Mouse (Mus musculus): ENCODE results near the gene Hspb6. TPM values are rescaled to one million over a fixed set of nuclear protein-coding genes. Genes with fewer than 3 reads are reported as not detected.

Gene Hspb6
- polyA plus RNA-seq, 1 experiment = 14.6 TPM

DNA sequence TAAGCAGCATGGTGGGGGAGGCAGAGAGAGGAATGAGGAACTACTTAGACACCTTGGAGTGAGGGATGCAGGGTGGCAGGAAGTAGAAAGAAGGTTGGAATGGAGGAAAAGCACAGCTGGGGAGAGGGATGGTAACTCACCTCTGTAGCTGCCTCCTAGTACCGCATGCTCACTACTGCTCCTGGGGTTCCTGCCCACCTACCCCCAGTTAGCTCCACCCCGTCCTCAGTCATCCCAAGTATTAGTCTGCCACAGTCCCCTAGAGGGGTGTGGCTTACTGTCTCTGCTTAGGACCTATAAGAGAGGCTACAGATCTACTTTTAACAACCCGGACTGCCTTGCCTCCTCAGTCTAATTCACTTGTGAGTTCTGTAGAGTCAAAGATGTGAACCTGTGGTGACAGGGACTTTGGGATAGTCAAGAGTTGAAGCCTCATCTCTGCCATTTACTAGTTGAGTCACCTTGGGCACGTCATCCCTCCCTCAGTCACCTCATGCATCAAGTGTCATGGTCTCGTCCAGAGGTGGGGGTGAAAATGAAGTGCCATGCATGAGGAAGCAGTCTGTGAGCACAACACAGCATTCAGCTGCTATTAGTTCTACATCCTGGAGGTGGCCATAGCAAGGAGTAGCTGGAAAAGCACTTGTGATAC is 40.9 kb downstream of the Hspb6 start:
- Histone ChIP-seq H3K4me1 (ENCODE audit: control insufficient read depth, insufficient read depth, low read length) (peaks cover 39% of the 10 kb centered on the region), H3K27ac (ENCODE audit: insufficient read depth, low read depth, low read length) (peak overlapping the region; percentile 30), H3K4me3 (ENCODE audit: insufficient read depth, low read length) (no peak overlapping the region)
- TF ChIP-seq CTCF (IDR thresholded peaks at IDR 0.05; ENCODE audit: low read depth, low read length) (no peak), POLR2A (IDR thresholded peaks at IDR 0.05; ENCODE audit: borderline replicate concordance, low read depth, low read length) (no peak)

DNA sequence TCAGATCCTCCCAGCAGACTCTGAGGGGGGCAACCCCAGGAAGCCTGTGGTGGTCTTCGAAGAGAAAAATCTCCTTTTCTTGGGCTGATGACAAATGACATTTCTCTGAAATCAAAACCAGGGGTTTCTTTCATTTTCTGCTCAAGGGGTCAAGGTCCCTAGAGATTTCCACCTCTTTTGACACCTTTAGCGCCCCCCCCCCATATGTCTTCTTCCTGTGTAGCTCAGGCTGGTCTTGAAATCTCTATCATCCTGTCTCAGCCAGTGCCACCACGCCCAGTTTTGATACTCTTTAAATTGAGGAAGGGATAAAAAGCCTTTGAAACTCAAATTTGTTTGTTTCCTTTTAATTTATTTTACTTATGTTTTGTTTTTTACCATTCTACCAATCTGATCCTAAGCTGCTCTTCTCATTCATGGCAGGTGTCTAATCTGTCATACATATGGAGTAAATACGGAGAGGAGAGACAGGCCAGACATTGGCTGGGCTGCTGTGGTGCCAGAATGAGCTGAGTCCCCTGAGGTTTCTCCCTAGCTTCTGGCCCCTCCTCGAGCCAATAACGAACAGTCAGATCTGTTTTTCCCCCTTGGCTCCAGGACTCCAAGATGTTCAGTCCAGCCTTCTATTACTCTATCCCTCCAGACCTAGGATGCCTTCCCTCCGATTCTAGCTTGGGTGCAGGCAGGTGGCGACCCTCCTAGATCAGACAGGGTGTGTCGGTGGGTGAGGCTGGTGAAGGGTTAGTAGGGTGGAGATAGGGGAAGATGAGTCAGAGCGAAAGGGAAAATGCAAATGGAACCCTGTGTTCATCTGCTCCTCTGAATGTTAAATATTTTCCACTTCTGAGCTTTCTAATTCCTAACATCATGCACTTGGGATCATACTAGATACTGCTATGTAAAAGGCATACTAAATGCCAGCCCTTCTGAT is 41.9 kb downstream of the Hspb6 start:
- TF ChIP-seq POLR2A (IDR thresholded peaks at IDR 0.05; ENCODE audit: borderline replicate concordance, low read depth, low read length) (no peak), CTCF (IDR thresholded peaks at IDR 0.05; ENCODE audit: low read depth, low read length) (no peak)
- H3K4me3 ChIP-seq (ENCODE audit: insufficient read depth, low read length) = no peak overlapping the region
- peaks cover 39% of the 10 kb centered on the region for H3K4me1 ChIP-seq (ENCODE audit: control insufficient read depth, insufficient read depth, low read length)
- H3K27ac ChIP-seq (ENCODE audit: insufficient read depth, low read depth, low read length) = no peak overlapping the region

DNA sequence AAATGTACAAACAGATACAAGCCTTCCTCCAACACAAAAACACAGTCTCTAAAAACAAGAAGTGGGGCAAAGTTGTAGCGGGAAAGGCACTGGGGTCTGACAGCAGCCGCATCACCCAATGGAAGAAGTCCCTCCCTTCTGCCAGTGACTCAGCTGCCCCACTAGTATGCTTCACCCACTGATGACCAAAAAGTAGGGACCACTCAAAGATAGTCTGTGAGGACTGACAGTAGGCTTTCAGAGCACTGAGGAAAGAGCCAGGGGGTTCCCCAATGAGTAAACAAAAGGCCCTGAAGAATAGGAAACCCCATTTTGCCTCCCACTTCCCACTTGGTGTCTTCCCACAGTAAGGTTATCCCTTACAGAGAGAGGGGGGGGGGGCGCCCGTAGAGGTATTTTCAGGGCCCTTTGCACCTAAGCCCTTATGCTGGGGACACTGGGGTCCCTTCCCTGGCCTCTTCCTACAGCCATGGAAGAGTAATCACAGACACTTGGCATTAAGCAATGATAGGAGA is 42.6 kb downstream of the Hspb6 start:
- no peak overlapping the region for H3K27ac ChIP-seq (ENCODE audit: insufficient read depth, low read depth, low read length)

DNA sequence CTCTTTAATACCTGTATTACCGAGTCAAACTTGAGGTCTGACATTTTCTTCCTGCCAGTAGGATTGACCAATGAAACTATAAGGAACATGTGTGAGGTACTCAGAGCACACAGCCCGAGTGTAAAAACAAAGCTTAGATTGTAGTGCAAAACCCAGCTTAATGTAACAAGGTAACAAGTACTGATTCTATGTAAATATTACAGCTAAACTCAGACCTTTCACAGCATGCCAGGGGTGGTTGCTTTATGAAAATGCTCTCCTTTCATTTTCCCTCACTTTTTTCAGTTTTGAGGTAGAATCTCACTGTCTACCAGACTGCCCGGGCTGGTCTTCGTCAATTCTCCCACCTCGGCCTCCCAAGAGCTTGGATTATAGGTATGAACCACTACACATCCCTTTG is 44.1 kb downstream of the Hspb6 start:
- H3K4me3 ChIP-seq (ENCODE audit: insufficient read depth, low read length) = no peak overlapping the region
- H3K4me1 ChIP-seq (ENCODE audit: control insufficient read depth, insufficient read depth, low read length) = peaks cover 39% of the 10 kb centered on the region
- no peak for TF ChIP-seq POLR2A (IDR thresholded peaks at IDR 0.05; ENCODE audit: borderline replicate concordance, low read depth, low read length)
- TF ChIP-seq CTCF (IDR thresholded peaks at IDR 0.05; ENCODE audit: low read depth, low read length) = no peak
- no peak overlapping the region for H3K27ac ChIP-seq (ENCODE audit: insufficient read depth, low read depth, low read length)

More for the DNA sequence above, 42.6 kb downstream of the Hspb6 start:
- H3K4me1 ChIP-seq (ENCODE audit: control insufficient read depth, insufficient read depth, low read length) = peaks cover 39% of the 10 kb centered on the region
- TF ChIP-seq POLR2A (IDR thresholded peaks at IDR 0.05; ENCODE audit: borderline replicate concordance, low read depth, low read length) (no peak), CTCF (IDR thresholded peaks at IDR 0.05; ENCODE audit: low read depth, low read length) (no peak)
- H3K4me3 ChIP-seq (ENCODE audit: insufficient read depth, low read length) = no peak overlapping the region

DNA sequence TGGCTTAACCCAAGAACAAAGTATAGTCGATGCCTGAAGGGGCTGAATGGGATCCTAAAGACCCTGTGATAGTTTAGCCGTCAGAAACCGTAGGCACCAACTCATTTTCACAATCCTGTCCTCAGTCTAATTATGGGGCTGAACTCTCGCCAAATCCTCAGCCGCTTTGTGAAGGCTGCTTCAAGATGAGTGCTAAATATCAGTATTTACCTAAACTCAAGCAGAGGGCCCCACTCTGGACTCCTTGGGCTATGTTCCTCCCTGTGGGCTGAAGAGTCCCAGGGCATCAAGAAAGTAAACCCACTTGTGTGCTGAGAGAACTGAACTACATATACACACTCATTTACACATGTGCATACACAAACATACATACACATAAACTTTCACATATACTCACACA is 44.8 kb downstream of the Hspb6 start:
- H3K4me3 ChIP-seq (ENCODE audit: insufficient read depth, low read length) = no peak overlapping the region
- no peak overlapping the region for H3K27ac ChIP-seq (ENCODE audit: insufficient read depth, low read depth, low read length)
- H3K4me1 ChIP-seq (ENCODE audit: control insufficient read depth, insufficient read depth, low read length) = peaks cover 35% of the 10 kb centered on the region
- TF ChIP-seq POLR2A (IDR thresholded peaks at IDR 0.05; ENCODE audit: borderline replicate concordance, low read depth, low read length) = no peak
- no peak for TF ChIP-seq CTCF (IDR thresholded peaks at IDR 0.05; ENCODE audit: low read depth, low read length)

DNA sequence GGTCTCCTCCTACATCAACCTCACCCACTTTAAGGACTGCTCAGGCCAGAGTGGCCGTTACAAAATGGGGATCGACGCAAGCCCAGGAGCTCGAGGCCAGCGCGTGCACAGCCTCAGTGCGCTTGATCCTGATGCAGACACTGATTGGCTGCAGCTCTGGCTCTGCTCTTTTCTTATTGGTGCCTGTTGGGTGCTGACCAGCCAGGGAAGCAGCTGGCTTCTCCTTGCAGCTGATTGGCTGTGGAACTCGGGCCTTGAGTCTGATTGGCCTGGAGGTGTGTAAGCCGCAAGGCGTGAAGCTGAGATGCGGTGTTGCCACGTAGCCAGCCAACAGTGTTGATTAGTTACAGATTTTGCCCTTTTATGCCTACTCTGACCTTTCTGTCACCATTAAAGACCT is 46.8 kb downstream of the Hspb6 start, which contains the start of gene Zbtb32:
Gene Zbtb32 (minus strand): TSS at position 124 of the 400 bp plus-strand sequence.
- no peak within 1 kb of the TSS for H3K27ac ChIP-seq (ENCODE audit: insufficient read depth, low read depth, low read length)
- no peak within 1 kb of the TSS for H3K4me3 ChIP-seq (ENCODE audit: insufficient read depth, low read length)
- peaks cover 17% of the 10 kb centered on the region for H3K4me1 ChIP-seq (ENCODE audit: control insufficient read depth, insufficient read depth, low read length)
- TF ChIP-seq POLR2A (IDR thresholded peaks at IDR 0.05; ENCODE audit: borderline replicate concordance, low read depth, low read length) = no peak
- TF ChIP-seq CTCF (IDR thresholded peaks at IDR 0.05; ENCODE audit: low read depth, low read length) = no peak

DNA sequence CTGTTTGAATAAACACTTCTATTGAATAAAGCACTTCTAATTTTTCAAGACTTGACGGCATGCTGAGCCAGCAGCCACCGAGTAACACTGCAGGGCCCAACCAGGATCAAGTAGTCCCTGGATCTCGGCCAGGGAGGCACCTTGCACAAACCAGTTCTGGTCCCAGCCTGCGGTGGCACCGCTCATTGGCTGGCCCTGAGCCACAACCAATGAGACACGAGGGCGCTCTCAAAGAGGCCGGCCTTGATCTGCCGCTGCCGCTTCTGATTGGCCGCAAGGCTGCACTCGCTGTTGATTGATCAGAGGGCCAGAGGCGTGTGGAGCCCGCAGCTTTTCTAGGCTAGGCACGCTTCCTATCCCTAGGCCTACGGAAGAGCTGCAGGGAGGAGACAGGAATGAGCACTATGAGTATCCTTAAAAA is 48.0 kb downstream of the Hspb6 start:
- Histone ChIP-seq H3K4me3 (ENCODE audit: insufficient read depth, low read length) (no peak overlapping the region), H3K4me1 (ENCODE audit: control insufficient read depth, insufficient read depth, low read length) (peaks cover 6% of the 10 kb centered on the region), H3K27ac (ENCODE audit: insufficient read depth, low read depth, low read length) (no peak overlapping the region)
- TF ChIP-seq POLR2A (IDR thresholded peaks at IDR 0.05; ENCODE audit: borderline replicate concordance, low read depth, low read length) (no peak), CTCF (IDR thresholded peaks at IDR 0.05; ENCODE audit: low read depth, low read length) (no peak)

DNA sequence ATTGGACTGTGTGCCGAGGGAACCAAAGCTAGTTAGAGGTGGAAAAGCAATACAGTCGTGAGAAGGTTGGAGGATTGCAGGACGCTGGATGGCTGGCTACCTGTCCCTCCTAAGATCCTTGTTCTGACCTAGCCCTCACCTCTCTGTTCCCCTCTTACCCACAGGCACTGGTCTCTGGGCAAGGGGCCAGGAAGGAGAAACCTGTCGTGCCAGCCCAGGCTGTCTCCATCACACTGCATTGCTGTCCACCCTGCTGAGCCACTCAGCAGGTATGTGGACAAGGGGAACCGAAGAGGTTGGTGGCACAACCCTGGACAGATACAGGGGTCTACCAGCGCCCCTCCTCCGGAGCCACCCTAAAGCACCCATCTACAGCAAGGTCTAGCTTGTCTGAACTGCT is 48.7 kb downstream of the Hspb6 start:
- H3K4me3 ChIP-seq (ENCODE audit: insufficient read depth, low read length) = no peak overlapping the region
- 0 out of 2 replicates have a peak, but pooled peaks cover 4% of the 10 kb centered on the region for H3K4me1 ChIP-seq (ENCODE audit: control insufficient read depth, insufficient read depth, low read length)
- TF ChIP-seq CTCF (IDR thresholded peaks at IDR 0.05; ENCODE audit: low read depth, low read length) (no peak), POLR2A (IDR thresholded peaks at IDR 0.05; ENCODE audit: borderline replicate concordance, low read depth, low read length) (no peak)
- no peak overlapping the region for H3K27ac ChIP-seq (ENCODE audit: insufficient read depth, low read depth, low read length)

DNA sequence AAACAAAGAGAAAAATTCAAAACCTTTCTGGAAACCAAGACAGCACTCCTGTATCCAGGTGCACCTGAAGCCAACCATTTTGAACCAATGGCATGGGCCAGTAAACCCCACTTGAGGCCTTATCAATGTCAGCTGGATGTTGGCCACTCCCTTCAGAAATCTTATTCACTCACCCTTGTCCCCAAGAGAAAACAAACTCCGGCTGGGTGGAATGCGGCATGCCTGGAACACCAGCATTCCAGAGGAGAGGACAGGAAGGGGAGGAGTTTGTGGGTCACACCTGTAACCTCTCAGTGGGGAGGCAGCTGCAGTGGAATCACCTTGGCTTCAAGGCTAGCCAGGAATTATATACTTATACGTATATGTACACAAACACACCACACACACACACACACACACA is 50.6 kb downstream of the Hspb6 start:
- no peak for TF ChIP-seq POLR2A (IDR thresholded peaks at IDR 0.05; ENCODE audit: borderline replicate concordance, low read depth, low read length)
- TF ChIP-seq CTCF (IDR thresholded peaks at IDR 0.05; ENCODE audit: low read depth, low read length) = no peak
- Histone ChIP-seq H3K27ac (ENCODE audit: insufficient read depth, low read depth, low read length) (no peak overlapping the region), H3K4me1 (ENCODE audit: control insufficient read depth, insufficient read depth, low read length) (0 out of 2 replicates have a peak, but pooled peaks cover 4% of the 10 kb centered on the region), H3K4me3 (ENCODE audit: insufficient read depth, low read length) (no peak overlapping the region)
